Mouse (Mus musculus): Measurements from ENCODE around the gene Fam160b1.

The Fam160b1 gene

DNA sequence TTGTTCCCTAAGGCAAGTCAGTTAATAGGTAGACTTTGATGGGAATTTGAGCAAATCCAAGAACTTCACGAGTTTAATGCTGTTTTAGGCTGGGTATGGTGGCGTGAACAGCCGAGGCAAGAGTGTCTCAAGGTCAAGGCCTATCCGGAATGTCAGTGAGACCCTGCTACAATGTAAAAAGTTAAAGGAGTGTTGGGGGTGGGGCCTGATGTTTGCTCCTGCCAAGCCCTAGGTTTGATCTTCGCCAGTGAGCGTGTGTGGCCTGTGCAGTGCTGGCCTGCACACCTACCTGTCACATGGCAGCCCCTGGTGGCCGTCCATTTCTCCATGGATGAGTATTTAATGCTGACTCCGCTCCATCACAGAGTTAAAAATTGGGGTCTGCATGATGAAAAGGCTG lies 5.5 kb downstream of the Fam160b1 start:
- no peak for DNase-seq (ENCODE audit: extremely low spot score, low spot score)

DNA sequence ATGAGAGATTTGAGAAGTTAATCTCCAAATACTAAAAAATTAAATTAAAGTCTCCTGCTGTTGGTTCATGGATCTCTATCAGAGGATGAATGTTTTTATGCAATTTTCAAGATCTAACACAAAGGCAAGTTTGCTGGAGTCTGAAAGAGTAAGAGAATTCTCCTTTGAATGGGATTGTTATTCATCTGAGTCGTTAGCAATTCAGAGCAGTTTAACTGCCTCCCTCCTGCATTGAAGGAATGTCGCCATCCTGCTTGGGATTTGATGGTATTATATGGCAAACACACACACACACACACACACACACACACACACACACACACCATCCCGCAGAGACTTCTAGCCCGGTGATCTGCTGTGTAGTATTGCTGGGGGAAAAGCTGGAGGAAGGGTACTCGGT lies 6.1 kb downstream of the Fam160b1 start:
- DNase-seq (ENCODE audit: extremely low spot score, low spot score), result no peak

DNA sequence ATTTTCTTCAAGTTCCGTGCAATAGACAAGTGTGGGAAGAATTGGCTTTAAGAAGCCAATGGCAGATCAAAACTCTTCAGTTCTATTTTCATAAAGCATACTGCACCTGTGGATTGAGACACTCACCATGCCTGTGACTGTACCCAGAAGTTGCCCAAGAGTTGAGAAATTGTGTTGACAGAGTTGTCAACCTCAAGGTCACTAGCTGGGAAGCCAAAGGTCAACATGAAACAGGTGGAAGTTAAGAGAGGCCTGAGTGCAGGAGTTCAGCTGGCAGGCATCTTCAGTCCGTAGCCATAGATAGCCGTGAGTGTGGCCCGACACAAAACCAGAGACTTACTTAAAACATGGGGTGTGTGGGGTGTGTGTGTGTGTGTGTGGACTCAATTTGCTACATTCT lies 6.7 kb downstream of the Fam160b1 start:
- no peak for DNase-seq (ENCODE audit: extremely low spot score, low spot score)

DNA sequence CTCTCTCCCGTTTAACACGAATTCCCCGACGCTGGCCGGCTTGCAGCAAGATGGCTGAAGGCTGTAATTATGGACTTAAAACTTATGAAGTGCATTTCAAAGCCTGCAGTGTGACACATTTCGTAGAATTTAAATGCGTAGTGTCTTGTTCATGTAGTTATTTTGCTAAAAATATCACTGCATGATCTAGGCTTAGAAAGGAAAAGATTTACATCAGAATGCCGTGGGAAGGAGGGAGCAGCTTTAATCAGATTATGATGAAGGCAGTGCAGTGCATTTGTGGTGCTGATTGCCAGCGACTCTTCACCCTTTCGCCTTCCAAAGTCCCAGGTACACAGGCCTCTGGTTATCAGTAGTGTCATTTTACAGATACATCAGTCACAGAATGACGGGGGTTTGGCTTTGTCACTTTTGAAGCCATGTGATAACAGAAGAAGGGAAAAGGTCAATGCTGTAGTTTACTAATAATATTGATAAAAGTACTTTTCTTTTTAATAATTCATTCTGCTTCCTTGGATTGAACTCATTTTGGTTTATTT lies 7.4 kb downstream of the Fam160b1 start:
- no peak for DNase-seq (ENCODE audit: extremely low spot score, low spot score)

DNA sequence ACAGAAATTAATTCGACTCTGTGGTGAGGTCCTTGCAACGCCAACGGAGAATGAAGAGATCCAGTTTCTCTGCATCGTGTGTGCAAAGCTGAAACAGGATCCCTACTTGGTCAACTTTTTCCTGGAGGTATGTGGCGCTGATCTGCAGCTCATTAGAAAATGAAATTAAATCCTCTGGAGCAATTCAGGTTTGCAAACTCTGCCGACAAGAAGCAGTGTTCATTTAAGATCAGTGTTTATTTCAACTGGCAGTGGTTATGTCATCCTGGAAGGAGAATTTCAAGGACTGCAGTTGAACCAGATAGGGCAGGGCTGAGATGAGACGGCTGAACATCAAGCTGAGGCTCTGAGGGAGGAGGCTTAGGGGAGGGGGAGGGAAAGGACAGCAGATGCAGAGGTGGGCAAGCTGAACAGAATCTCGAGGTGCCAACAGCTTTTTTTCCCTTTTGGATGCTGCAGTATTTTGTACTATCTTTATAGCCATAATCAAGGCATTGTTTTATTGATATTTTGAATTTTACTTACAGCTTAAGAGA lies 12.9 kb downstream of the Fam160b1 start:
- DNase-seq (ENCODE audit: extremely low spot score, low spot score), result no peak

DNA sequence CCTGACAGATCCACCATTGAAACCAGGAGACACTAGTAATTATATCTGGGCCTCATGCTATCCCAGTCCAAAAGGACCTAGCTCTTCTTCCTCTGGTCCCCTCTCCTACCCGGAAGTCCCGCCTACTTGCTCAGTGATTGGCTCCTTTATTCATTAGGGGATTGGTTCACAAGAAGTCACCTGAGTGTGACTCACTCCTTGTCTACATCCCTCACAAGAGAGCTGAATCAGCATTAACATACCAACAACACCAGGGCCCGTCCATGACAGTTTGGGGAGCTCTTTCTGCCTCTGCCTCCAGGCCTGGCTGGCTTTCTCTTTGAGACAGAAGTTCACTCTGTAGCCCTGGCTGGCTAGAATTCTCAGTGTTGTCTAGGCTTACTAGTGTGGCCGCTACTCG lies 14.7 kb downstream of the Fam160b1 start:
- no peak for DNase-seq (ENCODE audit: extremely low spot score, low spot score)

DNA sequence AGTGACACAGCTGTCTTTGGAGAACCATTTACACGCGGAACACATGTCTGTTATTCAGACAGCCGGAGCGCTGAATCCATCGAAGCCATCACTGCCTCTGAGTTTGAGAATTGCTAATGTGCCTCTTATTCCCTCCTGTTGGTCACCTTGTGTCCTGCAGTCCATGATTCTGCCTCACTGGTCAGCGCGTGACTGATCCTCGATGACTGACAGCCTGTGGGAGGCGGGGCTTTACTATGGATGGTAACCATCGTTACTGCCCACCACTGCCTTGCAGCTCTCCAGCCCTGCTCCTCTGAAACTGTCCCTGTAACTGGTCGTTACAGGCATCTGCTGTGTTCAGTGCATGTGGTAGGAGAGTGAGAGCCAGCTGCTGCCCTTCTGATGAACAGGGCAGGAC lies 15.3 kb downstream of the Fam160b1 start:
- no peak for DNase-seq (ENCODE audit: extremely low spot score, low spot score)

DNA sequence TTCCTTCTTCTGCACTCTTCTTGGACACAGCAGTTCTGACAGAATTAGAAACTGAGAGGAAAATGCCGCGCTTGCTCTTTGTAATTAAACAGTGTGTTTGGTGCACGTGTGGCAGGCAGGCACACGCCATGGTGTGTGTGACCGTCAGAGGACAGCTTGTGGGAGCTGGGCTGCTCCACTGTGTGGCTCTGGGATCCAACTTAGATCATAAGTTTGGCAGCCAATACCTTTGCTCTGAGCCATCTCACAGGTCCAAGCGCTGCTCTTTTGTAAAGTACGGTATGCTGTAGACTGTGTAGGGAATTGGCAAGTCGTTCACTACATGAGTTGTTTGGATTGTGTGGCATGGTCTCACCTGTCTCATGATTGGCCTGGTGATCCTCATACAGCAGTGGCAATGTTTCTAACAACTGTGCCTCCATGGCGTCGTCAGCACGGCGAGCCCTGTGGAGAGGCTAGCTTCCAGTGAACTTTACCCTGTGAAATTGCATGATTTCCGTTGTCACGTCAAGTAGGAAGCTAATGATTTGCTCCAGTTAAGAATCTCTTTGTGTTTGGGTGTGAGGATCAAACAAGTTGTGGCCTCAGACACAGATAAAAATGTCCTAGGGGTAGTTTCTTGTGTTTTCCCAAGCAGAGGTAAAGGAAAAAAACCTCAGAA lies 16.7 kb downstream of the Fam160b1 start:
- DNase-seq (ENCODE audit: extremely low spot score, low spot score), result no peak

DNA sequence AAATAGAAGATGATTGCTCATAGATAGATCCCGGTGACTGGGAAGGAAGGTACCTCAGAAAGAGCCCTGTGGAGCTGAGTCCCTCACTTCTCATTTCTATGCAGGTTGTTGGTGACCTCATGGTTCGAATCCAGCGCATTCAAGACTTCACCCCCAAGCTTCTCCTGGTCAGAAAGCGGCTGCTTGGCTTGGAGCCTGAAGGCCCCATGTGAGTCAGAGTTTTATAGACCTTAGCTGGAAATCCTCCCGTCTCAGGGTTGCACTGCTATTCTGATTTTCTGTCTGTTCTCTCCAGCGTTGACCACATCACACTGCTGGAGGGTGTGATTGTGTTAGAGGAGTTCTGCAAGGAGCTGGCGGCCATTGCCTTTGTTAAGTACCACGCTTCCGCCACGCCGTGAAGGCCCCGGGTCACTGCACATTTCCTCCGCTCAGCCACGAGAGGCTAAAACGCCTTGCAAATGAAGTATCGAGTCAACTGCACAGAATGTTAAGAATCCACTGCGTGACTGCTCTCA lies 25.8 kb downstream of the Fam160b1 start:
- DNase-seq (ENCODE audit: extremely low spot score, low spot score), result no peak

DNA sequence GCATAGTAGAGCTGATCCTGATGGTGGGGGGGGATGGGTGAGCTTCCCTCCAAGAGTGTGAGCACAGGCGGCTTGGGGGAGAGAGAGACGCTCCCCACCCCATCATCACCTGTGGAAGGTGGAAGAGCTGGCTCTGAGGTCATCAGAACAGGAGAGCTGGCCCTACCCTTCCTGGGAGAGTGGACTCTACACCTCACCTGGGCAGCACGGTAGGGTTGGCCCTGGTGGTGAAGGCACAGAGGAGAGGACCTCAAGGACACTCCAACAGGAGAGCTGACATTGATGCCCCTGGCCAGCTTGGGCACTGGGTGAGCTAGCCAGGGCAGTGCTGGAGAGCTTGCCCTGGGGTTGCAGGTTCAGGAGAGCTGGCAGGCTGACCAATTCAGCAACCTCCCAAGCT lies 31.1 kb downstream of the Fam160b1 start:
- no peak for DNase-seq (ENCODE audit: extremely low spot score, low spot score)

DNA sequence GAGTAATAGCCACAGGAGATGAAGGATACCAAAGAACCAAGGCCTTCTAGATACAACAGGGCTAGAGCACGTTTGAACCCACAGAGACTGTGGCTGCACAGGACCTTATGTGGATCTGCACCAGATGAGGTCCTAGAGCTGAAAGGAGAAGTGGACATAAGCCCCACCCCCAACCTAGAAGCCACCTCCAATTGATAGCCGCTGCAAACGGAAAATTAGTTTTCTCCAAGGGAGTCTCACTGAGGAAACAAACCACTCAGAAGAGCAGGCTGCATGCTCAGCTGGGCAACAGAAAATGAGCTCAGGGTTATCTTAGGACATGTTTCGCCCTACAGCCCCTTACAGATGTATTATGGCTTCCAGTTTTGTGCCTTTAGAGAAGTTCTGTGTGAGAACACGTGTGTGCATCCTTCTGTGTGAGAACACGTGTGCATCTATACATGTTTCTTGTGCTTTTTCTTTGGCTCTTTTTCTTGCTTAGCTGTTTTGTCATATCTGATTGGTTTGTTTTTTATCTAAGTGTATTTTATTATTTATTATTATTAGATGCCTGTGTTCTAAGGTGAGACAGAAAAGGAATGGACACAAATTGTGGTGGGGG lies 33.0 kb downstream of the Fam160b1 start:
- no peak for DNase-seq (ENCODE audit: extremely low spot score, low spot score)

DNA sequence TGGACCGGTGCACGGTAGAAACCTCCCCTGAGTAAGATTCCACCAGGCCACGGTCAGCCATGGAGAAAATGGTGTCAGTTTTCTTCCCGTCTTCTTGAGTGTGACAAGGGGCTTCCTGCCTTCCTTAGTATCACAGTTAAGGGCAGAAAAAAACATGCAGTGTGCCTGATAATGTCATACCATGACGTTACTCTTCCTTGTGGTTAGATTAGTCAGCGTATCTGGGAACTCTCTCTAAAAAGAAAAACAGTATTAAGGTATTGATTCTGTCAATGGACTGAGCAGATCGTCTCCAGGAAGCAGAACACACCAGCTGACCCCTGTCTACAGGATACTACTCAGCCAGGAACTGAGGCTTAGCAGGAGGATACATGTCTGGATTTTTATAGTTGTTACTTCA lies 36.1 kb downstream of the Fam160b1 start:
- no peak for DNase-seq (ENCODE audit: extremely low spot score, low spot score)

DNA sequence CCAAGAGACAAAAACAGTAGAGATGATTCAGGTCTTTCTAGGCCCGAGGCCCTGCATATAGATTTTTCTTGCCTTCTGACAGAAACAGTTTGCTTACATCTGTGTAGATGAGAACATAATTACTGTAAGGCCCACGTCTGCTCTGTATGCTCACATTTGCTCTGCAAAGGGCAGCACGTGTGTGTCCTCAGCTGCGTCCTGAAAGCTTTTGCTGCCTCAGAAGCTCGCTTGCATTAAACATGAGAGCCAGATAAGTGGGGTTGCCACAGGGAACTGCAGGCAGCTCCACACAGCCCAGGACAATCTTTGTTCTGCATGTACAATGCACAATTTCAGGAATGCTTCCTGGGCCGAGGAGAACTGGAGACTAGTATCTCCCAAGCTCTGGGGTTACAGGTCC lies 41.9 kb downstream of the Fam160b1 start:
- no peak for DNase-seq (ENCODE audit: extremely low spot score, low spot score)

DNA sequence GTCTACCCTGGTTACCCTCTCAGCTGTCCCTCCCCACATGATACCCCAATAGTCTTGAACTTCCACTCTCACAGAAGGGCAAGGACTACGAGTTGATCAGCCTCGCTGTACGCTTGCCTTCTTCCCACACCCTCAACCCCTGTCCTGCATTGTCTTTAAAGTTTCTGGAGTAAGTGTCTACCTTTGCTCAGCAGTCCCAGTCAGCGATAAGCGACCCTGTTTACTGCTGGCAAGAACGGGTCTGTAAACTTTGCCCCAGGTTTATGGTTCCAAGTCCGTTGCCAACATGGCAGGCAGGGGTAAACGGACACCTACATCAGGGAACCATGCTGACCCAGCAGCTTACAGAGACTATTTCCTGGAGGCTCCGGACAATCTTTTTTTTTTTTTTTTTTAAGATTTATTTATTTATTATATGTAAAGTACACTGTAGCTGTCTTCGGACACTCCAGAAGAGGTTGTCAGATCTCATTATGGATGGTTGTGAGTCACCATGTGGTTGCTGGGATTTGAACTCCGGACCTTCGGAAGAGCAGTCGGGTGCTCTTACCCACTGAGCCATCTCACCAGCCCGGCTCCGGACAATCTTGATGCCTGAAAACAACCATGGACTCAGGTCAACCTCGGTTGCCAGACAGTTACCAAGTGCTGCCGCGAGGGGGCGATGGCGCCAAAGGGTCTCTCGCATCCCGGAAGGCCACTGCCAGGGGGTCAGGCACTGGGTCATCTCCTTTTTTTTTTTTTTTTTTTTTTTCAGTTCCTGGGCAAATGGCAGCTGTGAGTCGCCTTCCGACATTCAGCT lies 43.4 kb downstream of the Fam160b1 start:
- DNase-seq (ENCODE audit: extremely low spot score, low spot score), result peak; percentile 96

DNA sequence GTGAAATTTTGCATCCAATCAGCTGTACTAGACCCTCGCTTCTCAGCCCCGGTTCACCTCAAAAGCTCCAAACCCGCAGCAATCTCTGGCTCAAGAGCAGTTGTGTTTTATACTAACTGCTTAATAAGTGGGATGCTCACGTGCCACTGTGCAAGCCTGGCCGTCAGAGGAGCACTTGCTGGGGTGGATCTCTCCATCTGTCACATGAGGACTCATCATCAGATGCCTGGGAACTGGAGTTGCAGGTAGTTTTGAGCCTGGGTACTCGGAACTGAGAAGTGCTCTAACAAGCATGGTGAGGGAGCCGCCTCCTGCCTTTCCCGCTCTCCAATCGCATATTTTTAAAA lies 44.0 kb downstream of the Fam160b1 start:
- no peak for DNase-seq (ENCODE audit: extremely low spot score, low spot score)

DNA sequence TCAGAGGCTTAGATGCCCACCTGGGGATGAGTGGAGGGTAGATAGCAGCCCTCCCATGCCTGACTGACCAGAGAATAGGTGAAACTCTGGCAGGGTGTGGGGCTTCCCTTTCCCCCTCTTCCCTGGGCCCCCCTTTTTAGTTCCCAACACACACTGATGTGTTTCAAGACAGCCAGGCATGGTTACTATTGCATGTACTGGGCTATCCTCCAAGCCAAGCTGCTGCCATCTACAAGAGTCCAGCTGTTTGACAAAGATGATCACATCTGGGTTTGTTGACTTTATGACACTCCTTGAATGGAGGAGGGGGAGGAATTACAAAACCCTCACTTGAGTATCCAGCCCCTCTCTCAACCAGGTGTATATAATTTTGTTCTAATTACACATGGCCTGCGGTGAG lies 47.5 kb downstream of the Fam160b1 start:
- DNase-seq (ENCODE audit: extremely low spot score, low spot score), result no peak

DNA sequence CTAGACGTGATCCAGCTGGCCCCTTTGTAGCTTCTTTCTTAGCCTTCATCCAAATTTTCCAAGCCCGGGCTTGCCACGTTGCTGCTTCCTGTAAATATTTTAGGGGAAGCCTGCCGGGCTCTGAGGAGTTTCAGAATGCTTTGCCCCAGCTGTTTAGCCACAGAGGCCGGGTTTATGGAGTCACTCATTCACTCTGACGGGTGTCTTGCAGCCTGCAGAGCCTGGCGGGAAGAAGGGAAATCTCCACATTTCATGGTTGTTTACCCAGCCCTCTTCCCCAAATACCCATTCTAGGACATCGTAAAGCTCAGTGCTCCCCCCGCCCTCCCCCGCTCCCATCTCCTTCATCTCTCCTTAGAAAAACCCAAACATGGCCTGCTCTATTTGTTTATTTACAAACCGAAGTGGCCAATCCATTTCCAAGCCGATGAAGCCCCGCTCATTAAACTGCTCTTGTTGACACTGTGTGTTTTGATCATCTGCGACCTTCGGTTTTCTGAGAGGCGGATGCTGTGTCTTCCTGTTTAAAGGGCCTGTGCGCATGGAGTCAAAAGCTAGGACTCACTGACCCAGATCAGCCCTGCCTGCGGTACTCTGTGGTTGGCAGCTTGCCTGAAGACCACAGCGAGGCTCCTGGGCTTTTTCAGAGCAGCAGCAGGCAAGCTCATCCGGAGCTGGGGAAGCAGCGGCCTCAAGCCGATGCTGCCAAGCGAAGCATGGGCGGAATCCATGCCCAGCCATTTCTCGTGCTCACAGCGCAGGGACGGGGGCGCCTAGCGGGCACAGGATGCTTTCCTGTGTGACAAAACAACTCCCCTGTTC lies 51.1 kb downstream of the Fam160b1 start:
- peak; percentile 45 for DNase-seq (ENCODE audit: extremely low spot score, low spot score)

DNA sequence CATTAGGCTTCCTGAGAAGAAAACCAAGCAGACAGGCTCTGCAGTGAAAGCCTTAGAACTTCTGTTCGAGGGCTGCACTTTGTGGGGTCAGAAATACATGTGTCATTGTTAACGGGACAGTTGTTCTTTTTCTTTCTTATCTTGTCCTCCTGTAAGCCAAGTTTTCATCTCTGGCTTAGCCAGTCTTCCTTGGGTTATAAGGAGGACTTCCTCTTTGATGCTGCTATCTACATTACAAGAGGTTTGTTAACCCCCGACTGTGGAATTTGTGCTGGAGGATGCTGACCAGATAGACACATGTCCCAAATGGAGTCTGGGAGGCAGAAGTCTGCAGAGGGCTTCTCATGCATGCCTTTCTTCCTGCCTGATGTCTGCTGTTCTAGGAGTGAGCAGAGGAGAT lies 52.7 kb downstream of the Fam160b1 start:
- no peak for DNase-seq (ENCODE audit: extremely low spot score, low spot score)

DNA sequence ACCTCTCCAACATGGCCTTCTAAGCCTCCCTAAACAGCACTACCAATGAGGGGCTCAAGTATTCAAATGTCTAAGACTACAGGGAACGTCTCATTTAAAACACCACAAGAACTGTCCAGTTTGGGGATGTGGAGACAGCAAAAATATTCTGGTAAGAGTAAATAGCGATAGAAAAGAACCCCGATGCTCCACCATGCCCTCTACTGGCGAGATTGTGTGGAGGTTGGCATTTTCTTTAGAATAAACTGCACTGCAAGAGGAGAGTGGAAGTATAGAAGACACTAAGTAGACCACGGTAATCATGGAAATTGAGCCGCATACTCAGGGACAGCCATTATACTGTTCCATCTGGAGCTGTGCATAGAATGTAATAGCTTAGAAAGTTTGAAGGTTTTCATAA lies 53.4 kb downstream of the Fam160b1 start:
- no peak for DNase-seq (ENCODE audit: extremely low spot score, low spot score)

DNA sequence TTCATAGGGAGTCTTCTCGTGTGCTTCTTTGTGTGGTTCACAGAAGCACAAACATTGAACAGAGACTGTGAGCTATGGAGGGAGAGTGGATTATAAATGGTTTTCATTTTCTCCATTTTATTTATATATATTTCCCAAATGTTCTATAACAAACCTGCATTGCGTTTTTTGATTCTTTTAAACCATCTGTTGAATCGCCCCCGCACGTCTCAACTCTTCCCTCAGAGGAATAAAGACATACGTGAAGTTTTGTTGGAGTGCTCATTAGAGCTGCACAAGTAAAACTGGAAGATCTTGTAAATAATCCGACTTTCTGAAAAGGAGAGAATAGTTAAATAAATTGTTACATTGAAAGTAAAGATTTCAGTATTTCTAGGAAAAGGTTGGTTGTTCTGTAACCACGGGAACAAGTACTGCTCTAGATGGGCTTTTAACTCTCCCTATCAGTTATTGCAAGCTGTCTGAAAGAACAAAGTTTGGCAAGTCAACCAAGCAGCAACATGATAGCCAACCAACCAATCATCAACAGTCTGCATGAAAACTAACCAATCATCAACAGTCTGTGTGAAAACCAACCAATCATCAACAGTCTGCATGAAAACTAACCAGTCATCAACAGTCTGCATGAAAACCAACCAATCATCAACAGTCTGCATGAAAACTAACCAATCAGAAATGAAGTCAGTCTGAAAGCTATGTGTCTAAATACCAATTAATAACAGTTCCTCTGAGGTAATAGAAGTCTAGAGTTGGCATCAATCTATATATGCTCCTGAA lies 54.7 kb downstream of the Fam160b1 start:
- no peak for DNase-seq (ENCODE audit: extremely low spot score, low spot score)

All from neural tube, embryonic 10.5 days (tissue).